Mouse (Mus musculus) midbrain, postnatal 0 days (tissue): Measurements from ENCODE around the gene Dnaja3. TPM values are rescaled to one million over a fixed set of nuclear protein-coding genes. Genes with fewer than 3 reads are reported as not detected.
"Not testable (repeated sequence)": the region's sequence is repeated elsewhere in the genome, so short reads cannot be mapped to it uniquely, and the experiment has no call there.

ENCODE experiments used
- ATAC-seq: fragments of 200-750 bp; cut with Nextera tagmentation; 2 replicates; pipeline ENCODE4 v1.8.0; 2017; ENCODE audit warnings: moderate number of reproducible peaks, mild to moderate bottlenecking, moderate TSS enrichment, moderate library complexity; ENCODE audit not compliant: low FRiP score
- DNase-seq: peaks from one replicate; pipeline ENCODE4 v3.0.0-alpha.2; 2015; ENCODE audit warnings: low spot score
- H3K27ac ChIP-seq: fragments of 300-500 bp; sonication (generic); 2 replicates; pipeline ENCODE4 v1.5.1; 2014; ENCODE audit warnings: low read depth, mild to moderate bottlenecking, low read length, mixed read lengths
- H3K27me3 ChIP-seq: fragments of 300-500 bp; sonication (generic); 2 replicates; pipeline ENCODE4 v1.6.1; 2014; ENCODE audit warnings: low read length, control low read depth, mixed read lengths; ENCODE audit not compliant: insufficient read depth
- H3K36me3 ChIP-seq: fragments of 300-500 bp; sonication (generic); 2 replicates; pipeline ENCODE4 v1.6.1; 2014; ENCODE audit warnings: low read length, control low read depth, mixed read lengths; ENCODE audit not compliant: insufficient read depth
- H3K4me1 ChIP-seq: fragments of 300-500 bp; sonication (generic); 2 replicates; pipeline ENCODE4 v1.6.1; 2014; ENCODE audit warnings: mild to moderate bottlenecking, control low read depth, antibody characterized with exemption, low read length, mixed read lengths; ENCODE audit not compliant: insufficient read depth
- H3K4me2 ChIP-seq: fragments of 300-500 bp; sonication (generic); 2 replicates; pipeline ENCODE4 v1.6.1; 2014; ENCODE audit warnings: low read depth, mild to moderate bottlenecking, low read length, mixed read lengths; ENCODE audit not compliant: poor library complexity, severe bottlenecking
- H3K4me3 ChIP-seq: fragments of 300-500 bp; sonication (generic); 2 replicates; pipeline ENCODE4 v1.5.1; 2014; ENCODE audit warnings: low read depth, mild to moderate bottlenecking, low read length, moderate library complexity
- H3K9ac ChIP-seq: fragments of 300-500 bp; sonication (generic); replicated peaks from 2 replicates; pipeline ENCODE4 v1.6.1; 2014; ENCODE audit warnings: mild to moderate bottlenecking, low read length, moderate library complexity, mixed read lengths; ENCODE audit not compliant: poor library complexity, severe bottlenecking
- H3K9me3 ChIP-seq: fragments of 300-500 bp; sonication (generic); 2 replicates; pipeline ENCODE4 v1.6.1; 2016; ENCODE audit warnings: low read length, control low read depth
- CTCF ChIP-seq: IDR thresholded peaks from 2 replicates; pipeline ENCODE4 v1.5.1; 2016; ENCODE audit warnings: antibody characterized with exemption, mild to moderate bottlenecking
- WGBS: fragments of 180-500 bp; shearing (Covaris S2); extraction: QIAGEN DNeasy Blood & Tissue Kit; methylation state at CpG from one replicate; pipeline ENCODE4 v1.1.7; 2014; 5-methylcytosine and 5-hydroxymethylcytosine counted together
- polyA plus RNA-seq: library from polyadenylated mRNA; unstranded; fragments of >200 nt; fragmentation: Nextera tagmentation; extraction: Ambion mirVana; gene quantifications from 2 replicates; pipeline ENCODE4 v1.2.1, GENCODE M21; 2015
- total RNA-seq: library from RNA; depleted of rRNA; stranded (reverse); fragments of >200 nt; gene quantifications from 2 replicates; pipeline ENCODE4 v1.2.3, GENCODE M21; 2014

Dnaja3 gene
- total and polyA plus RNA-seq, 2 experiments from 2014 or later, result 54.1 to 65.5 TPM

- Histone ChIP-seq H3K4me3 (no peak overlapping the region), H3K27ac (no peak overlapping the region), H3K9ac (no peak overlapping the region), H3K36me3 (peaks cover 28% of the 10 kb centered on the region), H3K4me2 (no peak overlapping the region), H3K4me1 (no peaks in the 10 kb centered on the region), H3K9me3 (no peaks in the 10 kb centered on the region), H3K27me3 (no peaks in the 10 kb centered on the region)
- ATAC-seq, result no peak
- 82% methylated on average over 5 of the region's 5 CpGs for WGBS
- TF ChIP-seq CTCF, result no peak
- DNase-seq, result no peak
These were observed 30.5 kb downstream of the Dnaja3 start for GRCm38 (mm10) chr16:4670317-4670716.

- Histone ChIP-seq H3K36me3 (peaks cover 18% of the 10 kb centered on the region), H3K27me3 (no peaks in the 10 kb centered on the region), H3K9me3 (no peaks in the 10 kb centered on the region), H3K4me2 (no peak overlapping the region), H3K4me1 (peaks cover 7% of the 10 kb centered on the region; the same call in 1 of the 2 replicates), H3K9ac (no peak overlapping the region), H3K27ac (no peak overlapping the region), H3K4me3 (no peak overlapping the region)
- TF ChIP-seq CTCF, result no peak
- DNase-seq (no peak), ATAC-seq (no peak)
- 86% methylated on average over 4 of the region's 4 CpGs for WGBS
These were observed 34.3 kb downstream of the Dnaja3 start for GRCm38 (mm10) chr16:4674091-4674490.

GRCm38 (mm10) chr16:4676836-4677235 lies 37.0 kb downstream of the Dnaja3 start:
- Histone ChIP-seq H3K9me3 (no peaks in the 10 kb centered on the region), H3K36me3 (peaks cover 13% of the 10 kb centered on the region; the same call in 1 of the 2 replicates), H3K4me1 (peaks cover 7% of the 10 kb centered on the region; the same call in 1 of the 2 replicates), H3K27ac (no peak overlapping the region), H3K4me2 (no peak overlapping the region), H3K27me3 (no peaks in the 10 kb centered on the region), H3K9ac (no peak overlapping the region), H3K4me3 (no peak overlapping the region)
- no peak for TF ChIP-seq CTCF
- DNase-seq, result no peak
- WGBS, result 94% methylated on average over 5 of the region's 5 CpGs
- no peak for ATAC-seq

GRCm38 (mm10) chr16:4678080-4678479 lies 38.3 kb downstream of the Dnaja3 start:
- H3K4me3 ChIP-seq, result no peak overlapping the region
- H3K4me2 ChIP-seq, result no peak overlapping the region
- WGBS, result 87% methylated on average over 5 of the region's 5 CpGs
- no peak for TF ChIP-seq CTCF
- peaks cover 7% of the 10 kb centered on the region; the same call in 1 of the 2 replicates for H3K4me1 ChIP-seq
- H3K27me3 ChIP-seq, result no peaks in the 10 kb centered on the region
- DNase-seq (no peak), ATAC-seq (no peak)
- H3K36me3 ChIP-seq, result peaks cover 13% of the 10 kb centered on the region; the same call in 1 of the 2 replicates
- no peak overlapping the region for H3K27ac ChIP-seq
- no peaks in the 10 kb centered on the region for H3K9me3 ChIP-seq
- no peak overlapping the region for H3K9ac ChIP-seq

GRCm38 (mm10) chr16:4679121-4680018 lies 39.6 kb downstream of the Dnaja3 start, which contains the start of gene Coro7:
Gene Coro7, minus strand, starts transcription at chr16:4679777.
- ATAC-seq (peak; percentile 89), DNase-seq (peak; percentile 93)
- peaks cover 10% of the 10 kb centered on the region; the same call in 1 of the 2 replicates for H3K36me3 ChIP-seq
- under 1% methylated on average over 45 of the region's 47 CpGs for WGBS
- no peak for TF ChIP-seq CTCF
- peak within 1 kb of the TSS; percentile 76 for H3K9ac ChIP-seq
- H3K9me3 ChIP-seq, result no peaks in the 10 kb centered on the region
- H3K4me2 ChIP-seq, result peak within 1 kb of the TSS; percentile 94
- H3K4me1 ChIP-seq, result peaks cover 7% of the 10 kb centered on the region; the same call in 1 of the 2 replicates
- peak within 1 kb of the TSS; percentile 46 for H3K4me3 ChIP-seq
- no peaks in the 10 kb centered on the region for H3K27me3 ChIP-seq
- H3K27ac ChIP-seq, result 0 out of 2 replicates have a peak within 1 kb of the TSS, but pooled peaks have one; percentile 18

GRCm38 (mm10) chr16:4680922-4681455 lies 41.2 kb downstream of the Dnaja3 start:
- WGBS, result 85% methylated on average over 3 of the region's 3 CpGs
- not testable (repeated sequence) for DNase-seq, ATAC-seq, H3K4me3 ChIP-seq, H3K9me3 ChIP-seq, H3K9ac ChIP-seq, H3K27ac ChIP-seq, H3K27me3 ChIP-seq, H3K36me3 ChIP-seq, H3K4me2 ChIP-seq
- H3K4me1 ChIP-seq, result peaks cover 11% of the 10 kb centered on the region
